Mouse (Mus musculus): ENCODE results near the gene Pbx1.

- TF ChIP-seq CTCF (conservative IDR thresholded peaks at IDR 0.05; ENCODE audit: insufficient read depth, insufficient read length, low read depth, low read length) (no peak), POLR2A (IDR thresholded peaks at IDR 0.05; ENCODE audit: low read depth, low read length) (no peak)
These were observed 233.8 kb downstream of the Pbx1 start for GRCm38 (mm10) chr1:168198276-168198675.
